Mouse (Mus musculus) intestine, embryonic 16.5 days (tissue): ENCODE results near the gene Zic2. TPM values are rescaled to one million over a fixed set of nuclear protein-coding genes. Genes with fewer than 3 reads are reported as not detected.

Source experiments
- ATAC-seq: fragments of 200-750 bp; cut with Nextera tagmentation; 2 replicates; pipeline ENCODE4 v1.8.0; 2017; ENCODE audit warnings: moderate TSS enrichment, moderate library complexity
- H3K27ac ChIP-seq: fragments of 300-500 bp; sonication (generic); 2 replicates; pipeline ENCODE4 v1.5.1; 2014; ENCODE audit warnings: mild to moderate bottlenecking, low read length
- H3K27me3 ChIP-seq: fragments of 300-500 bp; sonication (generic); replicated peaks from 2 replicates; pipeline ENCODE4 v1.6.1; 2014; ENCODE audit warnings: low read length, control low read depth, mixed read lengths; ENCODE audit not compliant: control insufficient read depth, insufficient read depth
- H3K36me3 ChIP-seq: fragments of 300-500 bp; sonication (generic); 2 replicates; pipeline ENCODE4 v1.6.1; 2014; ENCODE audit warnings: low read length, control low read depth; ENCODE audit not compliant: control insufficient read depth, insufficient read depth
- H3K4me1 ChIP-seq: fragments of 300-500 bp; sonication (generic); 2 replicates; pipeline ENCODE4 v1.6.1; 2014; ENCODE audit warnings: low read length, control low read depth, mixed read lengths; ENCODE audit not compliant: control insufficient read depth, insufficient read depth
- H3K4me2 ChIP-seq: fragments of 300-500 bp; sonication (generic); 2 replicates; pipeline ENCODE4 v1.6.1; 2014; ENCODE audit warnings: low read depth, low read length, control low read depth
- H3K4me3 ChIP-seq: fragments of 300-500 bp; sonication (generic); 2 replicates; pipeline ENCODE4 v1.5.1; 2014; ENCODE audit warnings: mild to moderate bottlenecking, low read length
- H3K9ac ChIP-seq: fragments of 300-500 bp; sonication (generic); 2 replicates; pipeline ENCODE4 v1.6.1; 2014; ENCODE audit warnings: low read depth, low read length
- H3K9me3 ChIP-seq: fragments of 300-500 bp; sonication (generic); 2 replicates; pipeline ENCODE4 v1.6.1; 2016; ENCODE audit warnings: low read length, control low read depth; ENCODE audit not compliant: control insufficient read depth
- WGBS: fragments of 180-500 bp; shearing (Covaris S2); extraction: QIAGEN DNeasy Blood & Tissue Kit; methylation state at CpG from one replicate; pipeline ENCODE4 v1.1.7; 2014; 5-methylcytosine and 5-hydroxymethylcytosine counted together
- polyA plus RNA-seq: library from polyadenylated mRNA; unstranded; fragments of >200 nt; fragmentation: Nextera tagmentation; extraction: Ambion mirVana; gene quantifications from 2 replicates; pipeline ENCODE4 v1.2.1, GENCODE M21; 2015

Gene Zic2
- polyA plus RNA-seq, 1 experiment from 2014 or later: not detected

DNA sequence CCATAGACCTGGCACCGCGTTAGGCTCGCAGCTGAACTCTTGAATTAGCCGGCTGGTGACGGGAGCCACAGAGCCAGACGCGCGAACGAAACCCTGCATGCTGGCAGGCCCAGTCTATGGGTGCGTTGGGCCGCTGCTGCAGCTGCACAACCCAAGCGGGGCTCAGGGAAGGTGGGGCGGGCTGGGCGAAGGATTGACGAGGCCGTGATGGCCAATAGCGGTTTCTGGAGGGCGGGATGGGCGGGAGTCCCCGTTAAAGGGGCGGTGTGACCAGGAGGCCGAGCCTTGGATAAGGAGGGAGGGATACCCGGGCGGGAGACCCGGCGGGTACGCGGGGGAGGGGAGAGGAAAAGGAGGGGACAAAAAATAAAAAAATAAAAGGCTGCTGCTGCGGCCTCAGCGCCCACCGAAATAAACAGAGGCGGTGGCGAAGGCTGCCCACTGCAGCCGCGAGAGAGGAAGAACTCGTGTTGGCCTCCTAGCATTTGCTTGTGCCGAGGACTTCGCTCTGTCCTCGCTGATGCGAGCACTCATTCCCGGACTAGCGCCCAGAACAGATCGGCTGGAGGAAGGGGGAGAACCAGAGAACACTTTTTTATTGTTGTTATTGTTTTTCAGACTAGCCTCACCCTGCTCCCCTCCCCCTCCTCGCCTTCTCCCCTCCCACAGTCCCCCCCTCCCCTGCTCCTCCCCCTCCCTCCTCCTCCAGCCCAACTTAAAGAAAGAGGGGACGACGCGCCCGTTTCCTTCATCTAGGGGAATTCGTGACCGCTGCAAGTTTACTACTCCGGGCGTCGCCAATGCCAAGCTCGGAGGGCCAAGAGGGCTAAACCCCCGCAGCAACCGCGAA is 969 bp upstream of the Zic2 start:
- Histone ChIP-seq H3K9me3 (no peaks in the 10 kb centered on the region), H3K36me3 (no peaks in the 10 kb centered on the region), H3K27ac (no peak overlapping the region), H3K4me3 (peak overlapping the region; percentile 41), H3K9ac (no peak overlapping the region), H3K4me2 (peak overlapping the region; percentile 65), H3K27me3 (peaks cover 84% of the 10 kb centered on the region), H3K4me1 (peaks cover 18% of the 10 kb centered on the region)
- WGBS: under 1% methylated on average over 57 of the region's 57 CpGs
- ATAC-seq: peak; percentile 64

DNA sequence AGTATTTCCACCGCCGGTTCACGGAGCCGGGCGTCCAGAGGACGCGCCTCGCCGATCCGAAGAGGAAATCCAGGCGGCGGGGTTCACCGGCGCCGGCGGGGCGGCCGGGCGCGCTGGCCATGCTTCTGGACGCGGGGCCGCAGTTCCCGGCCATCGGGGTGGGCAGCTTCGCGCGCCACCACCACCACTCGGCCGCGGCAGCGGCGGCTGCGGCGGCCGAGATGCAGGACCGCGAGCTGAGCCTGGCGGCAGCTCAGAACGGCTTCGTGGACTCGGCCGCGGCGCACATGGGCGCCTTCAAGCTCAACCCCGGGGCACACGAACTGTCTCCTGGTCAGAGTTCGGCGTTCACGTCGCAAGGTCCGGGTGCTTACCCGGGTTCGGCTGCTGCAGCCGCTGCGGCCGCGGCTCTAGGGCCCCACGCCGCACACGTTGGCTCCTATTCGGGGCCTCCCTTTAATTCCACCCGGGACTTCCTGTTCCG is 364 bp downstream of the Zic2 start:
- no peaks in the 10 kb centered on the region for H3K36me3 ChIP-seq
- H3K4me3 ChIP-seq: peak overlapping the region; percentile 41
- peaks cover 85% of the 10 kb centered on the region for H3K27me3 ChIP-seq
- peak; percentile 36 for ATAC-seq
- H3K27ac ChIP-seq: no peak overlapping the region
- no peaks in the 10 kb centered on the region for H3K9me3 ChIP-seq
- WGBS: under 1% methylated on average over 65 of the region's 65 CpGs
- peaks cover 18% of the 10 kb centered on the region for H3K4me1 ChIP-seq
- H3K4me2 ChIP-seq: peak overlapping the region; percentile 65
- H3K9ac ChIP-seq: no peak overlapping the region

DNA sequence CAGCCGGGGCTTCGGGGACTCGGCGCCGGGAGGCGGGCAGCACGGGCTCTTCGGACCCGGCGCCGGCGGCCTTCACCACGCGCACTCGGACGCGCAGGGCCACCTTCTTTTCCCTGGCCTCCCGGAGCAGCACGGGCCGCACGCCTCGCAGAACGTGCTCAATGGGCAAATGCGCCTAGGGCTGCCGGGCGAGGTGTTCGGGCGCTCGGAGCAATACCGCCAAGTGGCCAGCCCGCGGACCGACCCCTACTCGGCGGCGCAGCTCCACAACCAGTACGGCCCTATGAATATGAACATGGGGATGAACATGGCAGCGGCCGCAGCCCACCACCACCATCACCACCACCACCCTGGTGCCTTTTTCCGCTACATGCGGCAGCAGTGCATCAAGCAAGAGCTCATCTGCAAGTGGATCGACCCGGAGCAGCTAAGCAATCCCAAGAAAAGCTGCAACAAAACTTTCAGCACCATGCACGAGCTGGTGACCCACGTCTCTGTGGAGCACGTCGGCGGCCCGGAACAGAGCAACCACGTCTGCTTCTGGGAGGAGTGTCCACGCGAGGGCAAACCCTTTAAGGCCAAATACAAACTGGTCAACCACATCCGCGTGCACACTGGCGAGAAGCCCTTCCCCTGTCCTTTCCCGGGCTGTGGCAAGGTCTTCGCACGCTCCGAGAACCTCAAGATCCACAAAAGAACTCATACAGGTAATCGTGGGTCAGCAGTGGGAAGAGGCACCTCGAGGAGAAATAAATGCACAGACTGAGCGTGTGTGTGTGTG is 996 bp downstream of the Zic2 start:
- Histone ChIP-seq H3K9me3 (no peaks in the 10 kb centered on the region), H3K4me3 (peak overlapping the region; percentile 41), H3K36me3 (no peaks in the 10 kb centered on the region), H3K27ac (no peak overlapping the region), H3K27me3 (peaks cover 86% of the 10 kb centered on the region), H3K4me2 (peak overlapping the region; percentile 65), H3K9ac (no peak overlapping the region), H3K4me1 (peaks cover 18% of the 10 kb centered on the region)
- ATAC-seq: peak; percentile 36
- under 1% methylated on average over 62 of the region's 62 CpGs for WGBS

GRCm38 (mm10) chr14:122476822-122477215 is 1.6 kb downstream of the Zic2 start:
- no peak overlapping the region for H3K9ac ChIP-seq
- H3K4me1 ChIP-seq: peaks cover 18% of the 10 kb centered on the region
- peaks cover 86% of the 10 kb centered on the region for H3K27me3 ChIP-seq
- no peaks in the 10 kb centered on the region for H3K9me3 ChIP-seq
- H3K4me3 ChIP-seq: no peak overlapping the region
- no peak for ATAC-seq
- H3K36me3 ChIP-seq: no peaks in the 10 kb centered on the region
- H3K4me2 ChIP-seq: no peak overlapping the region
- under 1% methylated on average over 18 of the region's 18 CpGs for WGBS
- no peak overlapping the region for H3K27ac ChIP-seq

GRCm38 (mm10) chr14:122477261-122477671 is 2.0 kb downstream of the Zic2 start:
- Histone ChIP-seq H3K27me3 (peaks cover 87% of the 10 kb centered on the region), H3K36me3 (no peaks in the 10 kb centered on the region), H3K4me2 (no peak overlapping the region), H3K9me3 (no peaks in the 10 kb centered on the region), H3K9ac (no peak overlapping the region), H3K4me1 (peaks cover 18% of the 10 kb centered on the region), H3K27ac (no peak overlapping the region), H3K4me3 (no peak overlapping the region)
- ATAC-seq: no peak
- WGBS: 1% methylated on average over 20 of the region's 20 CpGs

- Histone ChIP-seq H3K27me3 (peaks cover 87% of the 10 kb centered on the region), H3K4me2 (no peak overlapping the region), H3K4me3 (no peak overlapping the region), H3K27ac (no peak overlapping the region), H3K9ac (no peak overlapping the region), H3K4me1 (peaks cover 18% of the 10 kb centered on the region), H3K36me3 (no peaks in the 10 kb centered on the region), H3K9me3 (no peaks in the 10 kb centered on the region)
- ATAC-seq: no peak
- 1% methylated on average over 9 of the region's 9 CpGs for WGBS
Observed at GRCm38 (mm10) chr14:122477971-122478573, 2.8 kb downstream of the Zic2 start.

DNA sequence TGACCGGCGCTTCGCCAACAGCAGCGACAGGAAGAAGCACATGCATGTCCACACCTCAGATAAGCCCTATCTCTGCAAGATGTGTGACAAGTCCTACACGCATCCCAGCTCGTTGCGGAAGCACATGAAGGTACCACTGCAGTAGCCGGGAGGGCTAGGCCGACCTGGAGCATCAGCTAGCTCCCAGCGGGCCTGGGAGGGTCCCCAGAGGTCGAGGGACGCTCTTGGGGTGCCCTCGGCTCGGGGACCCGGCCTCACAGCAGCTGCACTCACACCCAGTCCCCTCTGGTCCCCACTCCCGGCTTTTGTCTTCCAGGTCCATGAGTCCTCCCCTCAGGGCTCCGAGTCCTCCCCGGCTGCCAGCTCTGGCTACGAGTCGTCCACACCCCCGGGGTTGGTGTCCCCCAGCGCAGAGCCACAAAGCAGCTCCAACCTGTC is 3.4 kb downstream of the Zic2 start:
- no peak overlapping the region for H3K4me2 ChIP-seq
- no peaks in the 10 kb centered on the region for H3K9me3 ChIP-seq
- no peaks in the 10 kb centered on the region for H3K36me3 ChIP-seq
- ATAC-seq: no peak
- peaks cover 85% of the 10 kb centered on the region for H3K27me3 ChIP-seq
- no peak overlapping the region for H3K9ac ChIP-seq
- no peak overlapping the region for H3K27ac ChIP-seq
- no peak overlapping the region for H3K4me3 ChIP-seq
- H3K4me1 ChIP-seq: peaks cover 18% of the 10 kb centered on the region
- WGBS: under 1% methylated on average over 22 of the region's 22 CpGs

GRCm38 (mm10) chr14:122479461-122480109 is 4.3 kb downstream of the Zic2 start:
- 21% methylated on average over 17 of the region's 17 CpGs for WGBS
- H3K4me2 ChIP-seq: no peak overlapping the region
- H3K27me3 ChIP-seq: peaks cover 85% of the 10 kb centered on the region
- no peak overlapping the region for H3K9ac ChIP-seq
- no peak overlapping the region for H3K4me3 ChIP-seq
- H3K9me3 ChIP-seq: no peaks in the 10 kb centered on the region
- no peak overlapping the region for H3K27ac ChIP-seq
- H3K36me3 ChIP-seq: no peaks in the 10 kb centered on the region
- ATAC-seq: no peak
- peaks cover 13% of the 10 kb centered on the region for H3K4me1 ChIP-seq

- H3K27me3 ChIP-seq: peaks cover 85% of the 10 kb centered on the region
Observed at GRCm38 (mm10) chr14:122480355-122480754, 5.1 kb downstream of the Zic2 start.

More at GRCm38 (mm10) chr14:122480355-122480754, 5.1 kb downstream of the Zic2 start:
- H3K36me3 ChIP-seq: no peaks in the 10 kb centered on the region
- no peak overlapping the region for H3K27ac ChIP-seq
- ATAC-seq: no peak
- 0% methylated on average over 2 of the region's 2 CpGs for WGBS
- H3K9me3 ChIP-seq: no peaks in the 10 kb centered on the region
- H3K4me1 ChIP-seq: peaks cover 6% of the 10 kb centered on the region
- H3K4me2 ChIP-seq: no peak overlapping the region
- H3K4me3 ChIP-seq: no peak overlapping the region
- H3K9ac ChIP-seq: no peak overlapping the region
